Mouse (Mus musculus) neural tube, embryonic 14.5 days (tissue): ENCODE data around the gene Akr1b10. TPM values are rescaled to one million over a fixed set of nuclear protein-coding genes. Genes with fewer than 3 reads are reported as not detected.
"Not testable (repeated sequence)": the region's sequence is repeated elsewhere in the genome, so short reads cannot be mapped to it uniquely, and the experiment has no call there.

Experiments
- ATAC-seq: fragments of 200-750 bp; cut with Nextera tagmentation; 2 replicates; pipeline ENCODE4 v1.8.0; 2017; ENCODE audit warnings: low read depth, mild to moderate bottlenecking, moderate TSS enrichment, moderate library complexity
- H3K27ac ChIP-seq: fragments of 300-500 bp; sonication (generic); 2 replicates; pipeline ENCODE4 v1.5.1; 2014; ENCODE audit warnings: low read depth, mild to moderate bottlenecking, control low read depth, low read length, moderate library complexity, mixed read lengths
- H3K27me3 ChIP-seq: fragments of 300-500 bp; sonication (generic); 2 replicates; pipeline ENCODE4 v1.6.1; 2014; ENCODE audit warnings: low read length; ENCODE audit not compliant: control insufficient read depth, insufficient read depth
- H3K36me3 ChIP-seq: fragments of 300-500 bp; sonication (generic); 2 replicates; pipeline ENCODE4 v1.6.1; 2014; ENCODE audit warnings: low read length, mixed read lengths; ENCODE audit not compliant: control insufficient read depth, insufficient read depth
- H3K4me1 ChIP-seq: fragments of 300-500 bp; sonication (generic); 2 replicates; pipeline ENCODE4 v1.6.1; 2014; ENCODE audit warnings: low read length; ENCODE audit not compliant: control insufficient read depth, insufficient read depth
- H3K4me2 ChIP-seq: fragments of 300-500 bp; sonication (generic); 2 replicates; pipeline ENCODE4 v1.6.1; 2014; ENCODE audit warnings: mild to moderate bottlenecking, low read depth, low read length, control low read depth
- H3K4me3 ChIP-seq: fragments of 300-500 bp; sonication (generic); 2 replicates; pipeline ENCODE4 v1.5.1; 2014; ENCODE audit warnings: low read depth, low read length, control low read depth, mixed read lengths
- H3K9ac ChIP-seq: fragments of 300-500 bp; sonication (generic); replicated peaks from 2 replicates; pipeline ENCODE4 v1.6.1; 2014; ENCODE audit warnings: low read depth, mild to moderate bottlenecking, control low read depth, low read length, mixed read lengths
- H3K9me3 ChIP-seq: fragments of 300-500 bp; sonication (generic); 2 replicates; pipeline ENCODE4 v1.6.1; 2016; ENCODE audit warnings: low read length; ENCODE audit not compliant: control insufficient read depth
- WGBS: fragments of 180-500 bp; shearing (Covaris S2); extraction: QIAGEN DNeasy Blood & Tissue Kit; methylation state at CpG from one replicate; pipeline ENCODE4 v1.1.7; 2014; 5-methylcytosine and 5-hydroxymethylcytosine counted together
- polyA plus RNA-seq: library from polyadenylated mRNA; unstranded; fragments of >200 nt; fragmentation: Nextera tagmentation; extraction: Ambion mirVana; gene quantifications from 2 replicates; pipeline ENCODE4 v1.2.1, GENCODE M21; 2014

Akr1b10 gene
- polyA plus RNA-seq, 1 experiment from 2014 or later = 14.0 TPM

DNA sequence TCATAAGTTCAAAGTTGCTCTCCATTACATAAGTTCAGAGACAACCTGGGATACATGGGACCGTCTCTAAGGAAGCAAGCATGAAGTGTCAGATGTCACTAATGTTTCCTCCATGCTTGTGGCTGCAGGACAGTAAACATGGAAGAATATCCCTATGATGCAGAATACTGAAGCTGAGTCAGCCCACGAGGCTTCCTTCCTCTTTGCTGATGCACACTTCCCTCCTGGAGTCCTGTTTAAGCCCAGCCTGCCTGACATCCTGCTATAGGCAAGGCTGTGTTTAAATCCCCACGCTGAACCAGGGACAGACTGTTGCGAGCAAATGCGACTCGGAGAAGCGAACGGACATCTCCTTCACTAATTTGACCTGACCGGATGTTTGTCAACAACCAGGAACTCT lies 16.0 kb upstream of the Akr1b10 start:
- no peak for ATAC-seq
- H3K36me3 ChIP-seq = no peaks in the 10 kb centered on the region
- no peak overlapping the region for H3K27ac ChIP-seq
- no peak overlapping the region for H3K4me2 ChIP-seq
- 87% methylated on average over 9 of the region's 9 CpGs for WGBS
- no peaks in the 10 kb centered on the region for H3K27me3 ChIP-seq
- no peaks in the 10 kb centered on the region for H3K4me1 ChIP-seq
- no peaks in the 10 kb centered on the region for H3K9me3 ChIP-seq
- H3K4me3 ChIP-seq = no peak overlapping the region
- H3K9ac ChIP-seq = no peak overlapping the region

DNA sequence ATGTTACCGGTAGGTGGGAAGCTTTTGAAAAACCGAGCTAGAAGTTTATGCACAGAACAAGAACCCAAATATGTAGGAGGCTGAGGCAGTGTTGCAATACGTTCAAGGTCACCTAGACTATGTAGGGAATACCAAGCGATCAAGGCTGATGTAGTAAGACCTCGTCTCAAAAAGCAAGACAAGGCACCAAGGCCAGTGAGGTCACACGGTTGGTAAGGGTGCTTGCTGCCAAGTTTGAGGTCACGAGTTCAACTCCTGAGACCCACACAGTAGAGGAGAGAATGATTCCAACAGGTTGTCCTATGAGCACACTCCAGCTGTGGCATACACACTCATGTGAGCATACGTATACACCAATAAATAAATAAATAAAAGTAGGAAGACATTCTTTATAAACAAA lies 13.9 kb upstream of the Akr1b10 start:
- ATAC-seq = no peak
- H3K27me3 ChIP-seq = no peaks in the 10 kb centered on the region
- H3K4me1 ChIP-seq = no peaks in the 10 kb centered on the region
- 76% methylated on average over 8 of the region's 8 CpGs for WGBS
- no peak overlapping the region for H3K27ac ChIP-seq
- no peak overlapping the region for H3K9ac ChIP-seq
- H3K36me3 ChIP-seq = no peaks in the 10 kb centered on the region
- H3K4me2 ChIP-seq = no peak overlapping the region
- no peaks in the 10 kb centered on the region for H3K9me3 ChIP-seq
- H3K4me3 ChIP-seq = no peak overlapping the region

DNA sequence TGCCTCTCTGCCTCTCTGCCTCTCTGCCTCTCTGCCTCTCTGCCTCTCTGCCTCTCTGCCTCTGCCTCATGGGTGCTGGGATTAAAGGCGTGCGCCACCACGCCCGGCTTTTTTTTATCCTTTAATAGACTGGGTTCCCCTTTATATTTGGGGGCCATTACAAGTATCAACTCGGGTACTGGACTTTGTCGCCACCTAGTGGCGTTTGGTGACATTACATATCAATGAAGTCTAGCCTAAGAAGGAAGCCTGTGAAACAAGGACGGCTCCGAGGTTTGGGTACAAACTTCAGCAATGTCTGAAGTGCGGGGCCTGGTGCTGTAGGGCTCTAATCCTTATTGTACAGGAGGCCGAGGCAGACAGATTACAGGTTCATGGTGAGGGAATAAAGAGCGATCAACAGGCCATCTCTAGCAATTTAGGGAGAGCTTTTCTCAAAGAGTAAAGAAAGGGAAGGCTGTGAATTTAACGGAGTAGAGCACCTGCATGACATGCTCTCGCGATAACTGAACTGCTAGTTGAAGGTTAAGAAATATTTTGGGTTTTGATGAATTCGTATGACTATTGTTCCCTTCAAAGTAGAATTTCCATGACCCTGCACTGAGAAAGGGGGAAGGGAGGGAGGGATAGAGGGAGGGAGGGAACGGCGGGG lies 12.2 kb upstream of the Akr1b10 start:
- H3K4me1 ChIP-seq = no peaks in the 10 kb centered on the region
- WGBS = 23% methylated on average over 18 of the region's 18 CpGs
- no peak overlapping the region for H3K27ac ChIP-seq
- no peaks in the 10 kb centered on the region for H3K36me3 ChIP-seq
- H3K4me3 ChIP-seq = no peak overlapping the region
- no peak overlapping the region for H3K4me2 ChIP-seq
- no peaks in the 10 kb centered on the region for H3K9me3 ChIP-seq
- H3K9ac ChIP-seq = no peak overlapping the region
- peak; percentile 63; the same call in 1 of the 2 replicates for ATAC-seq
- H3K27me3 ChIP-seq = no peaks in the 10 kb centered on the region

DNA sequence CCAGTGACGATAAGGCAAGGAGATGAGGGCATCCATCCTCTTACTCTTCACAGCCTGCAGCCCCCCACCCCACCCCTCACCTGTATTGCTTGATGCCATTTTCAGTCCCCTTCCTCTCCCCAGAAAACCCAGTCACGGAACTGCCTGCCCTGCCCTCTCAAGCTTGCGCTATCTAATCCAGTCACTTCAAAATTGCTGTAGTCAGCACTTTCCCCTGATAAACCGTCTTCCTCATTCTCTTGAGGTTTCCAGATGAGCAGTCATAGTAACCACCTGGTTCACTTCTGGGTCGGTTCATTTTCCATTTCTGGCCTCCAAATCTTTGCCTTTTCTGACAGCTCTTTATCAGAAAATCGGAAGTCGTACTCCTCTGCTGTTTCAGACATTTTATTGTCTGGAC lies 10.2 kb upstream of the Akr1b10 start:
- Histone ChIP-seq H3K9me3 (no peaks in the 10 kb centered on the region), H3K4me1 (no peaks in the 10 kb centered on the region), H3K27me3 (no peaks in the 10 kb centered on the region), H3K4me2 (no peak overlapping the region), H3K4me3 (no peak overlapping the region), H3K27ac (no peak overlapping the region), H3K9ac (no peak overlapping the region), H3K36me3 (no peaks in the 10 kb centered on the region)
- no peak for ATAC-seq
- 84% methylated on average over 7 of the region's 7 CpGs for WGBS

DNA sequence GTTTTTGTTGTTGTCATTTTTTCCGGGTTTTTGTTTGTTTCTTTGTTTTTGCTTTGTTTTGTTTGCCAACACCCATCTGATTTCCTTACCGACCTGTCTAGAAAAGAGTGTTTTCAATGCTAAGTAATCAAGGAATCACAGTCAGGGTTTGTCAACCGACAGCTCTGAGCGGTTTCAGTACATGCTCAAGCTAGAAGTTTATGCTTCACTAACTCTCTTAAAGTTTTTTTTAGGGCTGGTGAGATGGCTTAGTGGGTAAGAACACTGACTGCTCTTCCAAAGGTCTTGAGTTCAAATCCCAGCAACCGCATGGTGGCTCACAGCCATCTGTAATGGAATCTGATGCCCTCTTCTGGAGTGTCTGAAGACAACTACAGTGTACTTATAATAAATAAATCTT lies 8.1 kb upstream of the Akr1b10 start:
- not testable (repeated sequence) for H3K27me3 ChIP-seq, H3K36me3 ChIP-seq, H3K9ac ChIP-seq, H3K4me2 ChIP-seq, H3K4me3 ChIP-seq, ATAC-seq, H3K27ac ChIP-seq, H3K9me3 ChIP-seq, H3K4me1 ChIP-seq
- WGBS = 86% methylated on average over 5 of the region's 5 CpGs

DNA sequence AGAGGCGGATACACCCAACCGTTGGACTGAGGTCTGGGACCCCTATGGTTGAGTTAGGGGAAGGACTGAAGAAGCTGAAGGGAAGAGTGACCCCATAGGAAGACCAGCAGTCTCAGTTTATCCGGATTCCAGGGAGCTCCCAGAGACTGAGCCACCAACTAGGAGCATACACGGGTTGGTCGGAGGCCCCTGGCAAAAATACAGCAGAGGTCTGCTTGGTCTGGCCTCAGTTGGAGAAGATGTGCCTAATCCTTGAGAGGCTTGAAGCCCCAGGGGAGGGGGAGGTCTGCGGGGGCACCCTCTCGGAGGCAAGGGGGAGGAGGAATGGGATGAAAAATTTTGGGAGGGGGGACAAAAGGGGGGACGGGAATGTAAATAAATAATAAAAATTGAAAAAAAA lies 617 bp upstream of the Akr1b10 start:
- WGBS = 53% methylated on average over 8 of the region's 8 CpGs
- ATAC-seq = no peak
- Histone ChIP-seq H3K4me1 (no peaks in the 10 kb centered on the region), H3K27me3 (no peaks in the 10 kb centered on the region), H3K9ac (no peak overlapping the region), H3K9me3 (no peaks in the 10 kb centered on the region), H3K4me3 (no peak overlapping the region), H3K4me2 (no peak overlapping the region), H3K27ac (no peak overlapping the region), H3K36me3 (no peaks in the 10 kb centered on the region)

DNA sequence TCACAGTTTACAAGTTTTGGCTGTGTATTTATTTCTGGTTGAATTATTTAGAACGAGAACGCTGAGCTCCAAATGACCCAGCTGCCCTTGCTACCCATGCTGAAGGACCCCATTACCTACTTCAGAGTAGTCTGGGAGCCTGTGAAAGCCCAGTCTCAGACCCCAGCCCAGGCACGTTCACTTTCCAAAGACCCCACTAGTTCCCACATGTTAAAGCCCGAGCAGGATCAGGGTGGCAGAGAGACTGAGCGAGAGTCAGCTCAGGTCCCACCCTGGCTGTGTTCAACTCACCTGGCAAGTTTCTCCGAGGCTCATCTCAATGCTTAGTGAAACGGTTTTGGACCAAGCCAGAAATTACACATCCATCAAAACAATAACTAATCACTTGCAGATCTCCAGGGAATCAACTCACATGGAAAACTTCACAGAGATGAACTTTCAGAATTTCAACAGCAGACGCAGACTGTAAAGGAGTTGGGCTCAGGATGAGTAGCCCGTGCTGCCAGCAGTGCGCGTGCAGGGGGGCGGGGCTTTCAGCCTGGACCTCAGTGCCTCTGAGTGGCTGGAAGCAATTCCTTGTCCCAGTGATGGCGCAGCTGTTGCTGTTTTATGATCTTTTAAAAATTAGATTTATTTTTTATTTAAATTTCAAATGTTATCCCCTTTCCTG lies 818 bp downstream of the Akr1b10 start:
- no peaks in the 10 kb centered on the region for H3K4me1 ChIP-seq
- no peak overlapping the region for H3K27ac ChIP-seq
- H3K27me3 ChIP-seq = no peaks in the 10 kb centered on the region
- peak overlapping the region; percentile 40 for H3K4me2 ChIP-seq
- 2% methylated on average over 13 of the region's 13 CpGs for WGBS
- no peaks in the 10 kb centered on the region for H3K36me3 ChIP-seq
- H3K4me3 ChIP-seq = peak overlapping the region; percentile 27
- H3K9me3 ChIP-seq = no peaks in the 10 kb centered on the region
- no peak for ATAC-seq
- H3K9ac ChIP-seq = no peak overlapping the region

DNA sequence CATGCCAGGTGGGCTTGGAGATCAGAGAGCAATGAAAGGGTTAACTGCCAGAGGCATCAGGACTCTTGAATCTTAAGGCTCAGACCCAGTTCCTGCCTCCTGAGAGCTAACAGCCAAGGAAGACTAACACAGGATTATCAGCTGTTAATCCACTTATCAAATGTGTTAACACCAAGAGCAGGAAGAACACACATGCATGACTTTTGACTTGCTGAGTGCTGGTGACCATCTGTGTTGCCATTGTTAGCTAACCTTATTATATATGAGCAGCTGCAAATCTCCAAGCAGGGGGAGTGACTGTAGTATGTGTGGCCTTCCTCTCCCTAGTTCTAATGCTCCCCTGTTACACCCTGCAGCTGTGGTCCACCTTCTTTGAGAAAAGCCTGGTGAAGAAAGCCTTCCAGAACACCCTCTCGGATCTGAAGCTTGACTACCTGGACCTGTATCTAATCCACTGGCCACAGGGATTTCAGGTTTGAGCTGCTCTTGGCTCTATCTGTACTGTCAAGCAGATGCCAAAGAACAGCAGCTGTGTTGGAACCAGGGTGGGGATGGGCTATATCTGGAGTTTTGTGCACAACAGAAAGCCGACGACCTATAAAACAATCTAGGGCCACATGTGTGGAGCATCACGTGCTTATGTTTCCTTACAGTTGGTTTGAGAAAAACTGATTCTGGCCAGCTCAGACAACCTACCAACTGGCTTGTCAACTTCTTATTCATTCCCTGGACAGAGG lies 4.6 kb downstream of the Akr1b10 start:
- Histone ChIP-seq H3K27ac (no peak overlapping the region), H3K4me3 (no peak overlapping the region), H3K36me3 (no peaks in the 10 kb centered on the region), H3K4me1 (no peaks in the 10 kb centered on the region), H3K4me2 (no peak overlapping the region), H3K27me3 (no peaks in the 10 kb centered on the region), H3K9me3 (no peaks in the 10 kb centered on the region), H3K9ac (no peak overlapping the region)
- ATAC-seq = no peak
- WGBS = 91% methylated on average over 4 of the region's 4 CpGs

DNA sequence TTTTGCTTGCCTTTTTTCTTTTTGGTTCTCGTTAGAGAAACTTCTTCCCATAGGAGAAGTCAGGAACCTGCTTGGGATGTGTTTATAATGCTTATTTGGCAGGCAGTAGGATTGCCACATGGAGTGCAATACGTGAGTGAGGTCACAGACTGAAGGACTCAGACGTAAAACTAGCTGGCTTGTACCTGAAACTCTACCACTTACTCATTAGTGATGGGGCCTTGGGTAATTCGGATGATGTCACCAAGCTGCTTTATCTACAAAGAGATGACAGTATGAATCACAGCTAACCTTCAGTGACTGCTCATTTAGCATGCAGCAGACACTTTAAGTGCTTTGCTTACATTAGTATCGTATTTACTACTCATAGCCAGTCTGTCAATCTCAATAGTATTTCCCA lies 11.9 kb downstream of the Akr1b10 start:
- Histone ChIP-seq H3K4me2 (no peak overlapping the region), H3K4me1 (no peaks in the 10 kb centered on the region), H3K9ac (no peak overlapping the region), H3K4me3 (no peak overlapping the region), H3K27ac (no peak overlapping the region), H3K27me3 (no peaks in the 10 kb centered on the region), H3K9me3 (no peaks in the 10 kb centered on the region), H3K36me3 (no peaks in the 10 kb centered on the region)
- ATAC-seq = no peak
- WGBS = 83% methylated on average over 5 of the region's 5 CpGs
